Mouse (Mus musculus) embryonic facial prominence, embryonic 13.5 days (tissue): Measurements from ENCODE around the gene Sytl1. TPM values are rescaled to one million over a fixed set of nuclear protein-coding genes. Genes with fewer than 3 reads are reported as not detected.

Source experiments
- ATAC-seq: fragments of 200-750 bp; cut with Nextera tagmentation; 2 replicates; pipeline ENCODE4 v1.8.0; 2017; ENCODE audit warnings: low read depth; ENCODE audit not compliant: insufficient number of reproducible peaks, insufficient read depth, low FRiP score, low TSS enrichment
- H3K27ac ChIP-seq: fragments of 300-500 bp; sonication (generic); 2 replicates; pipeline ENCODE4 v1.5.1; 2015; ENCODE audit warnings: moderate library complexity, mild to moderate bottlenecking, inconsistent platforms
- H3K27me3 ChIP-seq: fragments of 300-500 bp; sonication (generic); 2 replicates; pipeline ENCODE4 v1.6.1; 2015; ENCODE audit warnings: mild to moderate bottlenecking, inconsistent platforms
- H3K36me3 ChIP-seq: fragments of 300-500 bp; sonication (generic); 2 replicates; pipeline ENCODE4 v1.6.1; 2015; ENCODE audit warnings: mild to moderate bottlenecking, inconsistent platforms
- H3K4me1 ChIP-seq: fragments of 300-500 bp; sonication (generic); 2 replicates; pipeline ENCODE4 v1.6.1; 2015; ENCODE audit warnings: inconsistent platforms
- H3K4me2 ChIP-seq: fragments of 300-500 bp; sonication (generic); 2 replicates; pipeline ENCODE4 v1.6.1; 2015; ENCODE audit warnings: moderate library complexity, mild to moderate bottlenecking, inconsistent platforms
- H3K4me3 ChIP-seq: fragments of 300-500 bp; sonication (generic); 2 replicates; pipeline ENCODE4 v1.5.1; 2015; ENCODE audit warnings: mild to moderate bottlenecking, inconsistent platforms
- H3K9ac ChIP-seq: fragments of 300-500 bp; sonication (generic); 2 replicates; pipeline ENCODE4 v1.6.1; 2015; ENCODE audit warnings: mild to moderate bottlenecking, inconsistent platforms
- H3K9me3 ChIP-seq: fragments of 300-500 bp; sonication (generic); 2 replicates; pipeline ENCODE4 v1.6.1; 2016; ENCODE audit warnings: inconsistent platforms
- WGBS: fragments of 180-500 bp; shearing (Covaris S2); methylation state at CpG from one replicate; pipeline ENCODE4 v1.1.7; 2015; ENCODE audit warnings: mixed read lengths; 5-methylcytosine and 5-hydroxymethylcytosine counted together
- polyA plus RNA-seq: library from polyadenylated mRNA; unstranded; fragments of >200 nt; fragmentation: Nextera tagmentation; extraction: Ambion mirVana; gene quantifications from 2 replicates; pipeline ENCODE4 v1.2.1, GENCODE M21; 2015

Sytl1 gene
- polyA plus RNA-seq, 1 experiment from 2014 or later = 8.2 TPM

DNA sequence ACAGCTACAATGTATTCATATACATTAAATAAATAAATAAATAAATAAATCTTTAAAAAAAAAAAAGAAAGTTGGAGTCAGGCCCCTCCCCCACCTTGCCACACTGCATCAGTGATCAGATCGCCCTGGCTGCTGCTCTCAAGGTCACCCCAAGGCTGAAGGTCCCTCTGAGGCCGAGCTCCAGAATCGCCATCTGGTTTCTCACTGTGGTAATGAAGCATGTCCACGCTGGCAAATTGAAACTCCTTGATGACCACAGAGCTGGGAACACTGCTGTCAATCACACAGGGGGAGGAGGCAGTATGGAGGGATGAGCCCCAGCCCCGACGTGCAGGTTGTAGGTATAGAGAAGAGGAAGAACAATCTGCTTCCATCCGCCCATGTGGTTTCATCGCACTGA lies 35.3 kb downstream of the Sytl1 start:
- no peak for ATAC-seq
- peaks cover 30% of the 10 kb centered on the region for H3K4me1 ChIP-seq
- H3K27me3 ChIP-seq = peaks cover 4% of the 10 kb centered on the region; the same call in 1 of the 2 replicates
- H3K36me3 ChIP-seq = no peaks in the 10 kb centered on the region
- no peak overlapping the region for H3K4me2 ChIP-seq
- H3K27ac ChIP-seq = no peak overlapping the region
- H3K9me3 ChIP-seq = no peaks in the 10 kb centered on the region
- WGBS = 40% methylated on average over 8 of the region's 8 CpGs
- no peak overlapping the region for H3K9ac ChIP-seq
- no peak overlapping the region for H3K4me3 ChIP-seq

DNA sequence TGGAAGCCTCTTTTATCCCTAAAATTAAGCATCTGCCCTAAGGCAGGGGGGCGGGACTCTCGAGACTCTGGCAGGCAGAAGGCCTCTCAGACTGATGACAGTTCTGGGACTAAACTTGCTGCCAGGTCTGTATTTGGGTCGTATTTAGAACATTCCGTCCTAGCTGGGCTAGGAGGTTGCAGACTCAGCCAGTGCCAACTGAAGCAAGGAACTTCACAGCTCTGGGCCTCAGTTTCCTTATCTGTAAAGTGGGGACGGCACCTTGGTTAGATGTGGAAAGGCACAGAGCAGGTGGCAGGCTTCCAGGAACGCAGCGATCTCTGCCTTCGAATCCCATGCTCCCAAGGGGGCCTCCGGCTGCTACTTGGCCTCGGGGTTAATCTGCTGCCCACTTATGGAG lies 36.8 kb downstream of the Sytl1 start:
- ATAC-seq = no peak
- Histone ChIP-seq H3K36me3 (no peaks in the 10 kb centered on the region), H3K9me3 (no peaks in the 10 kb centered on the region), H3K4me1 (peaks cover 34% of the 10 kb centered on the region), H3K27ac (no peak overlapping the region), H3K4me3 (no peak overlapping the region), H3K4me2 (no peak overlapping the region), H3K9ac (no peak overlapping the region), H3K27me3 (peaks cover 17% of the 10 kb centered on the region)
- WGBS = 53% methylated on average over 10 of the region's 10 CpGs

DNA sequence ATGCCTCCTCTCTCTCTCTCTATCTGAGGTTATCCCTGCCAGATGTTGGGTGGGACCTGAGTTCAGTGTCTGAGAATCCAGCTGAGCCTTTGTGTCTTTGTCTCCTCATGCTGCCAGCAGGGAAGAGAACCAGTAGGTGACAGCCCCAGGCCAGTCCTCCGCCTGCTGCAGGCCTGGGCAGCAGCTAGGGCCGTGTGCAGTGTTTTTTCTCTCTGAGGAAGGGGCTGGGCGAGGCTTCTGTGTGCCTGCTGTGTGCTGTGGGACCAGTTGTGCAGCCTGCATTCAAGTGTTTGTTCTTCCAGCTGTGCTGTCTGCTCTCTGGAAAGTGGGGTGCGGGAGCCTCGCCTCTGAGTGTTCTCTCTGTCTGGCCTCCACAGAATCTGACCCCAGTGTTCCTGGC lies 39.0 kb downstream of the Sytl1 start:
- Histone ChIP-seq H3K4me2 (no peak overlapping the region), H3K36me3 (no peaks in the 10 kb centered on the region), H3K9me3 (no peaks in the 10 kb centered on the region), H3K27me3 (peaks cover 29% of the 10 kb centered on the region), H3K4me3 (no peak overlapping the region), H3K4me1 (peaks cover 36% of the 10 kb centered on the region), H3K9ac (peak overlapping the region; percentile 36), H3K27ac (peak overlapping the region; percentile 11; the same call in 1 of the 2 replicates)
- WGBS = 52% methylated on average over 5 of the region's 5 CpGs
- no peak for ATAC-seq

DNA sequence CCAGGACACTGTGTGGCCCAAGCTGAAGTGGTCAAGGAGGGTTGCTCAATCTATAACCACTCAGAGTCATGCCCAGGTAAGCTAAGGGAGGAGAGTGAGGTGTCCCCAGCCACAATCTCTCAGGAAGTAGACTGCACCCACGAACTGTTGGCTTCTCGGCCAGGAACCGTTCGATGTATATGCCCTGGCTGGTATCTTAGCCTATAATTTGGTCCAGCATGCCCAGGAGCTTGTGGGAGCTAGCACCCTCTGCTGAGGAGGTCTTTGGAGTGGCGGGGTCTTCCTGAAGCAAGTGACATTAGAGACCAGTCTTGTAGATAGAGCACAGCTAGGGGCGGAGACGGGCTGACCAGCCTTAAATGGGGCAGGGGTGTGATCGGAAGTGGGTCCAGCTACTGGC lies 41.2 kb downstream of the Sytl1 start:
- H3K4me3 ChIP-seq = no peak overlapping the region
- H3K9me3 ChIP-seq = no peaks in the 10 kb centered on the region
- no peak overlapping the region for H3K9ac ChIP-seq
- no peak overlapping the region for H3K4me2 ChIP-seq
- 81% methylated on average over 8 of the region's 8 CpGs for WGBS
- peaks cover 29% of the 10 kb centered on the region for H3K27me3 ChIP-seq
- no peak overlapping the region for H3K27ac ChIP-seq
- no peak for ATAC-seq
- no peaks in the 10 kb centered on the region for H3K36me3 ChIP-seq
- H3K4me1 ChIP-seq = peaks cover 36% of the 10 kb centered on the region

DNA sequence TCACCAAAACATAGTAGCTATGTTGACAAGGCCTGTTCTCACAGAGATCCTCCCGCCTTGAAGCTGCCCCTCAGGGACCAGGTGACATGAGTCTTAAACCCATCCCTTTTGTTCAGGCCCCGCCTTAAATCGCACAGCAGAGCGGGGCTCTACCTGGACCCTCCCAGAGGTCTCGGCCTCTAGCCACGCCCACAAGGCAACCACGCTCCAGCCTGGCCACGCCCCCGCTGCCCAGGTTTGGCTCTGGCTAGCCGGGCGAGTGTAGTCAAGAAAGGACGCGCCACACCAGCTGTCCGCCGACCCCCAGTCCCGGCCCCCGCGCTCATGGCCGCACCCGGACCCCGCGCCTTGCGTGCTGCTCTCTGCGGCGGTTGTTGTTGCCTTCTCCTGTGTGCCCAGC lies 42.3 kb downstream of the Sytl1 start:
- H3K4me1 ChIP-seq = peaks cover 28% of the 10 kb centered on the region
- H3K36me3 ChIP-seq = no peaks in the 10 kb centered on the region
- peak overlapping the region; percentile 39 for H3K4me3 ChIP-seq
- H3K27me3 ChIP-seq = peaks cover 29% of the 10 kb centered on the region
- no peaks in the 10 kb centered on the region for H3K9me3 ChIP-seq
- no peak; the same call in 1 of the 2 replicates for ATAC-seq
- H3K27ac ChIP-seq = no peak overlapping the region
- WGBS = 3% methylated on average over 25 of the region's 25 CpGs
- H3K9ac ChIP-seq = peak overlapping the region; percentile 58
- peak overlapping the region; percentile 68 for H3K4me2 ChIP-seq

- H3K4me3 ChIP-seq = no peak overlapping the region
- H3K27ac ChIP-seq = no peak overlapping the region
- no peak for ATAC-seq
- H3K4me1 ChIP-seq = peaks cover 23% of the 10 kb centered on the region
- H3K4me2 ChIP-seq = no peak overlapping the region
- no peak overlapping the region for H3K9ac ChIP-seq
- H3K36me3 ChIP-seq = no peaks in the 10 kb centered on the region
- peaks cover 43% of the 10 kb centered on the region for H3K27me3 ChIP-seq
- H3K9me3 ChIP-seq = no peaks in the 10 kb centered on the region
- 87% methylated on average over 3 of the region's 3 CpGs for WGBS
Measured at GRCm38 (mm10) chr4:133218745-133219144, 44.2 kb downstream of the Sytl1 start.

DNA sequence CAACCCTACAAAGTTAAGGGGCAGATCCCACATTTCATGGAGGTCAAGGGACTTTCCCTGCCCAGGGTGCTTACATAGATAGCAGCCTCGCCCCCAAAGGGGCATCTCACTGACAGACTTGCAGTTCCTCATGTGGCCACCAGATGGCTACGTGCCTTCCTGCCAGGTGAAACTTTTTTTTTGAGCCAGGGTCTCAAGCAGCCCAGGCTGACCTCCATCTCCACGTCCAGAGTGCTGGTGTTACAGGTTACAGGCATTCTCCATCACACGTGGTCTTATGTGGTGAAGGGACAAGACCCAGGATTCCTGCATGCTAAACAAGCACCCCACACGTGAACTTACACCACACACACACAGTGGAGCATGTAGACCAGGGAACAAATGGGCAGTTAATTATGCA lies 45.3 kb downstream of the Sytl1 start:
- ATAC-seq = no peak
- WGBS = 2% methylated on average over 5 of the region's 5 CpGs
- H3K9me3 ChIP-seq = no peaks in the 10 kb centered on the region
- no peak overlapping the region for H3K9ac ChIP-seq
- peaks cover 24% of the 10 kb centered on the region for H3K4me1 ChIP-seq
- H3K27me3 ChIP-seq = peaks cover 50% of the 10 kb centered on the region
- H3K36me3 ChIP-seq = no peaks in the 10 kb centered on the region
- no peak overlapping the region for H3K4me2 ChIP-seq
- no peak overlapping the region for H3K27ac ChIP-seq
- no peak overlapping the region for H3K4me3 ChIP-seq

- H3K4me3 ChIP-seq = peak overlapping the region; percentile 65
- 11% methylated on average over 10 of the region's 10 CpGs for WGBS
- H3K27ac ChIP-seq = no peak overlapping the region
- peaks cover 26% of the 10 kb centered on the region for H3K4me1 ChIP-seq
- H3K27me3 ChIP-seq = peaks cover 49% of the 10 kb centered on the region
- no peaks in the 10 kb centered on the region for H3K9me3 ChIP-seq
- peak overlapping the region; percentile 96 for H3K4me2 ChIP-seq
- H3K9ac ChIP-seq = no peak overlapping the region
- no peak for ATAC-seq
- no peaks in the 10 kb centered on the region for H3K36me3 ChIP-seq
Measured at GRCm38 (mm10) chr4:133213661-133214060, 49.3 kb downstream of the Sytl1 start.

DNA sequence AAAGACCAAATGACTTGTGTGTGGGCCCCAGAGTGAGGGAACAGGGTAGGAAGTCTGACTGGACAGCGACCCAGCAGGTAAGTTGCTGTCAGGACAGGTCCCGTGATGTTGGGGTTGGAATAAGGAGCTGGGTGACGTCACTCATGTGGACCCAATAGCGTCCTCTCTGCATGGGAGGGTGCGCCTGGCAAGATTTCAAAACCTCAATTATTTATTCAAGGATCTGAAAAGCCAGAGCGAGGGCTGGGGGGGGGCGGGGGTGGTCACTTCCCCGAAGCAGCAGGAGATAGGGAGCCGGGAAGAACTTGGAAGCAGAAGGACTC lies 49.7 kb downstream of the Sytl1 start:
- Histone ChIP-seq H3K36me3 (no peaks in the 10 kb centered on the region), H3K27ac (no peak overlapping the region), H3K9me3 (no peaks in the 10 kb centered on the region), H3K4me1 (peaks cover 26% of the 10 kb centered on the region), H3K27me3 (peaks cover 49% of the 10 kb centered on the region), H3K9ac (no peak overlapping the region), H3K4me2 (peak overlapping the region; percentile 96), H3K4me3 (peak overlapping the region; percentile 65)
- 0% methylated on average over 9 of the region's 9 CpGs for WGBS
- ATAC-seq = no peak

- ATAC-seq = no peak
- WGBS = 2% methylated on average over 44 of the region's 44 CpGs
Measured at GRCm38 (mm10) chr4:133212562-133213267, 50.2 kb downstream of the Sytl1 start.

DNA sequence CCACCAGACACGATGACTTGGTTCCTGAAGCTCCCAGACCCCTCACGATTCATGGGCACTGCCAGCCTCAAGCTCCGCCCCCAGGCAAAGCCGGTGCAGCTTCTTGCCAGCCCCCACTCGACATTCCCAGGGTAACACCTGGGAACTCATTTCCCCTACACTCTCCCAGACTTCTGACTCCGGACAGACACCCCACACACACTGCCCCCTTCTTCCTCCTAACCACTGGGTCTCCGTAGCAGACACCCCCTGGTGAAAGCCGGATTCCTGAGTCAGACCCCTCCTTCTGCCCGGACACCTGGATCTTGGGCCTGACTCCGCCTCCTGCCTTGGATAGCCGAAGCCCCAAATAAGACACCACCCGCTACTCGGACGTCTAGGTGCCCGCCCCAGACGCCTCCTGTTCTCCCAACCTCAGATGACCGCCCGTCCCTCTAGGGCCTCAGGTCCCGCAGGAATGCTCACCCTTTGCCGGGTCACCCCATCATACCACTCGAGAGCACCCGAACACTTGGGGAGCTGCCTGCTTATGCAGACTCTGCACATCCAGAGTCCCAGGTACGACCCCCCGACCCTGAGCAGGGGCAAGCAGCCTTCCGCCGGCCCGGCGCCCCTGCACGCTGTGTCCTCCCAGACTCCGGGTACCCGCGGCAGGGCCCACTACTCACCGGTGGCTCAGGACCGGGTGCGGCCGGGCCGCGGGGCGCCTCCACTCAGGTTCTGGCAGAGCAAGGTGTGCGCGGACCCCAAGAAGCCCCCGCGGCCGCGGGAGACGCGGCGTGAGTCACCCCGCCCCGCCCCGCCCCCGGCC lies 51.0 kb downstream of the Sytl1 start, which contains the start of the genes Cd164l2 and Gpr3:
Gene Cd164l2, plus strand, starts transcription at position 381 of the 811 bp plus-strand sequence.
Gene Gpr3, minus strand, starts transcription at position 786 of the 811 bp plus-strand sequence.
- ATAC-seq = no peak
- Histone ChIP-seq H3K27me3 (peaks cover 49% of the 10 kb centered on the region), H3K9ac (peak within 1 kb of the TSS; percentile 69), H3K9me3 (no peaks in the 10 kb centered on the region), H3K4me1 (peaks cover 26% of the 10 kb centered on the region), H3K27ac (no peak within 1 kb of the TSS; the same call in 1 of the 2 replicates), H3K4me2 (peak within 1 kb of the TSS; percentile 96), H3K4me3 (peak within 1 kb of the TSS; percentile 65), H3K36me3 (no peaks in the 10 kb centered on the region)
- WGBS = 2% methylated on average over 52 of the region's 52 CpGs

More at GRCm38 (mm10) chr4:133212562-133213267, 50.2 kb downstream of the Sytl1 start:
- peak overlapping the region; percentile 69 for H3K9ac ChIP-seq
- H3K27me3 ChIP-seq = peaks cover 49% of the 10 kb centered on the region
- no peak overlapping the region; the same call in 1 of the 2 replicates for H3K27ac ChIP-seq
- peaks cover 26% of the 10 kb centered on the region for H3K4me1 ChIP-seq
- no peaks in the 10 kb centered on the region for H3K36me3 ChIP-seq
- no peaks in the 10 kb centered on the region for H3K9me3 ChIP-seq
- peak overlapping the region; percentile 96 for H3K4me2 ChIP-seq
- H3K4me3 ChIP-seq = peak overlapping the region; percentile 65
